Mouse (Mus musculus): ENCODE results near the gene Acbd5. TPM values are rescaled to one million over a fixed set of nuclear protein-coding genes. Genes with fewer than 3 reads are reported as not detected.
A peak's percentile ranks its signal among the peaks of the same experiment; 100 is the strongest.
"Not testable (repeated sequence)": the region's sequence is repeated elsewhere in the genome, so short reads cannot be mapped to it uniquely, and the experiment has no call there.

The Acbd5 gene
- 28.2 and 32.4 TPM in 2 replicates for polyA plus RNA-seq (2015; fragmentation: Nextera tagmentation; extraction: Ambion mirVana)

GRCm38 (mm10) chr2:23067552-23068369 is at the start of gene Acbd5:
Gene Acbd5, plus strand, starts transcription at chr2:23068167.
- peak; percentile 98 for DNase-seq (ENCODE audit: low spot score)

GRCm38 (mm10) chr2:23019170-23019569 is 48.8 kb upstream of the Acbd5 start:
- no peak for DNase-seq (ENCODE audit: low spot score)

- no peak for DNase-seq (ENCODE audit: low spot score)
Observed at GRCm38 (mm10) chr2:23021320-23021719, 46.6 kb upstream of the Acbd5 start.

GRCm38 (mm10) chr2:23021721-23022120 is 46.2 kb upstream of the Acbd5 start:
- no peak for DNase-seq (ENCODE audit: low spot score)

GRCm38 (mm10) chr2:23023023-23023422 is 44.9 kb upstream of the Acbd5 start:
- no peak for DNase-seq (ENCODE audit: low spot score)

GRCm38 (mm10) chr2:23023714-23024282 is 44.2 kb upstream of the Acbd5 start:
- no peak for DNase-seq (ENCODE audit: low spot score)

GRCm38 (mm10) chr2:23026379-23026778 is 41.6 kb upstream of the Acbd5 start:
- no peak for DNase-seq (ENCODE audit: low spot score)

- DNase-seq (ENCODE audit: low spot score), result no peak
Observed at GRCm38 (mm10) chr2:23028826-23029225, 39.1 kb upstream of the Acbd5 start.

GRCm38 (mm10) chr2:23030631-23031030 is 37.3 kb upstream of the Acbd5 start:
- no peak for DNase-seq (ENCODE audit: low spot score)

GRCm38 (mm10) chr2:23034692-23035435 is 33.1 kb upstream of the Acbd5 start:
- no peak for DNase-seq (ENCODE audit: low spot score)

- no peak for DNase-seq (ENCODE audit: low spot score)
Observed at GRCm38 (mm10) chr2:23035467-23035866, 32.5 kb upstream of the Acbd5 start.

GRCm38 (mm10) chr2:23039082-23040000 is 28.6 kb upstream of the Acbd5 start:
- DNase-seq (ENCODE audit: low spot score), result no peak

- DNase-seq (ENCODE audit: low spot score), result peak; percentile 98
Observed at GRCm38 (mm10) chr2:23040001-23040646, 27.8 kb upstream of the Acbd5 start, which contains the start of gene Abi1. Gene Abi1, minus strand, starts transcription at chr2:23040241.

GRCm38 (mm10) chr2:23040690-23041089 is 27.3 kb upstream of the Acbd5 start:
- not testable (repeated sequence) for DNase-seq (ENCODE audit: low spot score)

GRCm38 (mm10) chr2:23041457-23041856 is 26.5 kb upstream of the Acbd5 start:
- DNase-seq (ENCODE audit: low spot score), result peak; percentile 87

- DNase-seq (ENCODE audit: low spot score), result no peak
Observed at GRCm38 (mm10) chr2:23042189-23042588, 25.8 kb upstream of the Acbd5 start.

- no peak for DNase-seq (ENCODE audit: low spot score)
Observed at GRCm38 (mm10) chr2:23045703-23046102, 22.3 kb upstream of the Acbd5 start.

- DNase-seq (ENCODE audit: low spot score), result no peak
Observed at GRCm38 (mm10) chr2:23048006-23048405, 20.0 kb upstream of the Acbd5 start.

- DNase-seq (ENCODE audit: low spot score), result no peak
Observed at GRCm38 (mm10) chr2:23051890-23052289, 16.1 kb upstream of the Acbd5 start.

GRCm38 (mm10) chr2:23052523-23052922 is 15.4 kb upstream of the Acbd5 start:
- no peak for DNase-seq (ENCODE audit: low spot score)
